Mouse (Mus musculus): ENCODE measurements at regions not wholly inside any gene's neighbourhood (a gene's known extent, or its start where the extent isn't known, plus 50 kb on each side); places are given as distances from the start of the nearest gene placed in this dataset.

- no peak for DNase-seq (ENCODE audit: low read depth, low spot score)
Observed at GRCm38 (mm10) chr6:96043711-96044110, 69.2 kb upstream of the Fam19a1 start.

DNA sequence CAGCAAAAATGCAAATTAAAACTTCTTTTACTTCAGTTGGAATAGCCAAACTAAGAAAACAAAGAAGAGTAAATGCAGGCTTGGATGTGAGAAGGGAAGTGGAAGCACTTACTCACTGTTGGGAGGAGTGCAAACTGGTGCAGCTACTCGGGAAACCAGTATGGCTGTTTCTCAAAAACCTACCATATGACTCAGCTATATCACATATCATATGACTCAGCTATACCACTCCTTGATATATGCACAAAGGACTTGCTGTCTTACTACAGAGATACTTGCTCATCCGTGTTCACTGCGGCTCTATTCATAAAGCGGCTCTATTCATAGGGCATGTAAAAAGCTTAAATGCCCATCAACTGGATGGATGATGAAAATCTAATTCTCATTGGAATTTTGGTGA is 59.5 kb upstream of the Fam19a1 start:
- no peak for DNase-seq (ENCODE audit: low read depth, low spot score)

DNA sequence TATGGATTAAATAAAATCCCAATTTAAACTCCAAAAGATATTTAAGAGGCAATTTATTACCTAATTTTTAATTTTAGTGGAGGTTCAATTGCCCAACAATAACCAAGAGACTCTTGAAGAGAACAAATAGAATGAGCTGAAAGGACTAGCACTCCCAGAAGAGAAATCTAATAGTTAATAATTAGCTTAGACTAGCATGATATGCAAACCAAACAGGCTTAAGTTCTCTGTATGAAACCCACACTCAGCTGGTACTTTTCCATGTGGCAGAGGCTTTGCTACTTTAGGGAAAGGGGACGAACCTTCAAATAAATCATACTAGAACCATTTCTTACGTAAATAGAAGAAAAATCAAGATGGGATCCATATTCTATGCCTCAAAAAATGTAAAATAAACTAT is 55.9 kb upstream of the Fam19a1 start:
- DNase-seq (ENCODE audit: low read depth, low spot score): no peak

GRCm38 (mm10) chr6:96057575-96058159 is 55.3 kb upstream of the Fam19a1 start:
- DNase-seq (ENCODE audit: low read depth, low spot score): no peak

- no peak for DNase-seq (ENCODE audit: low read depth, low spot score)
Observed at GRCm38 (mm10) chr6:96061979-96062378, 51.0 kb upstream of the Fam19a1 start.
